Mouse (Mus musculus) CD4-positive, CD25-positive, alpha-beta regulatory T cell, adult 2 months (primary cell): ENCODE measurements around the gene Dtnb.

ENCODE experiments used
- DNase-seq: peaks from one replicate; pipeline ENCODE4 v3.0.0-alpha.2; 2012; ENCODE audit warnings: low read depth, low spot score

Dtnb gene

DNA sequence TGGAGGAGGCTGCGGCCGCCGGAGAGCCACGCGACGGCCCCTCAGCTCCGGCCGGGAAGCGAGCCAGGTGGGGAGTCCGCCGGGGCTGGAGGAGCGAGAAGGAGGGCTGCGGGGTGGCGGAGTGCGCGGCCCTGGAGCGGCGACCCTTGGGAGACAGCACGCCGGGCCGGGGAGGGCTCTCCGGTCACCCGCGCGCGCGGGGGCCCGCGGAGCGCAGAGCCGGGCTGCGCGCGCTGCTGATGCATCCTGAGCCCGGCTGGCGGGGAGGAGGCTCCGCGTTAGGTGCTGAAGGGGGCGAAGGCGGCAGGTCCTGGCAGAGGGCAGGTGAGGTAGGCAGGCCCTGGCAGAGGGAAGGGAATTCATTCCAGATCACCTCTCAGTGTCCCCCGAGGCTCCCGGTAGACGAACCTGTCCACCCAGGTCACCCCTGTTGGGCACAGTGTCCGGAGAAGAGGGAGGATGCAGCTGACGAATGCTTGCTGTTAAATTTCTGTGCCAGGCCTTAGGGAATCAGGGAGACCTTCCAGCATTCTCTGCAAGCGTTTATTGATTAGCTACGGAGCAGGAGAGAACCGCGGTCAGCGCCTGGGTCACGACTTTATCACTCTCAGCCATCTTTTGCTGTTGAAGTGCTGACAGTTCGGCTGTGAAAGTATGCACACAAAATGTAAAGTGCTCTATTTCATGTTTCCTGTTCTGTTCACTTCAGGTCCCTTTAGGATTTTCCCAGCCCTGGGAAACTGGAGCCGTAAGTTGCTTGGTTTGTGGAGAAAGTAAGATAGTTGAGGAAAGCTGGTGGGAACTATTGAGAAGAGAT lies 608 bp downstream of the Dtnb start:
- peak; percentile 83 for DNase-seq

- no peak for DNase-seq
Observed at GRCm38 (mm10) chr12:3573410-3573809, 1.2 kb downstream of the Dtnb start.

GRCm38 (mm10) chr12:3574670-3575069 lies 2.5 kb downstream of the Dtnb start:
- peak; percentile 49 for DNase-seq

- peak; percentile 40 for DNase-seq
Observed at GRCm38 (mm10) chr12:3579958-3580530, 7.9 kb downstream of the Dtnb start.

DNA sequence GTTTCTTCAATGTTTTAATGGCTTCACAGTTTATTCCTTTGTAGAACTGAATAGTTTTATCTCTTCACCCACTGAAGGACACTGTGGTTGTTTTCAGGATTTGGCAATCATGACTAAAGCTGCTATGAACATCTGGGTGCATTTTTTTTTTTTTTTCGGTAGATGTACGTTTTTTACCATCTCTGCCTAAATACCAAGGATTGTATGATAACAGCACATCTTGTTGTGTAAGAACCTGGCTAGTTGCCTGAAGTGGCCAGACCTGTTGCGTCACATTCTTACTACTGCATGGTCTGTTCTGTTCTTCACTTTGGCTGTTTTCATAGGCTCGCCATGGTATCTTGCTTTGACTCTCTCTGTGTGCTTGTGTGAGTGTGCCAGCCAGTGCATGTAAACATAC lies 10.4 kb downstream of the Dtnb start:
- no peak for DNase-seq

GRCm38 (mm10) chr12:3585525-3585924 lies 13.3 kb downstream of the Dtnb start:
- DNase-seq: no peak

DNA sequence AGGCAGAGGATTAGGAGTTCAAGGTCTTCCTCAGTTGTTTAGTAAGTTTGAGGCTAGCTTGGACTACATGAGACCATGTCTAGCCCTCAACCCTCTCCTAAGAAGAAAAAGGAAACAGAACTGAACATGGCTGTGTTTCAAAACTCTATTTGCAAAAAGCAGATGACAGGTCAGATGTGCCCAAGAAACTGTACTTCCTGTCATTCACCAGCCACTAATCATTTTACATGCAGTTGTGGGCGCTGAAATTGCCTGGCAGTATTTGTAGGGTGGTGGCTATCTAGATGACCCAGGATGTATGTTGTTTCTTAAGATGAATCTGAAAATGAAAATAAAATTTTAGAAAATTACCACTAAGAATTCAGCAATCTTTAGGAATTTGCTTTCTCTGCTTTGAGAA lies 14.8 kb downstream of the Dtnb start:
- DNase-seq: no peak

DNA sequence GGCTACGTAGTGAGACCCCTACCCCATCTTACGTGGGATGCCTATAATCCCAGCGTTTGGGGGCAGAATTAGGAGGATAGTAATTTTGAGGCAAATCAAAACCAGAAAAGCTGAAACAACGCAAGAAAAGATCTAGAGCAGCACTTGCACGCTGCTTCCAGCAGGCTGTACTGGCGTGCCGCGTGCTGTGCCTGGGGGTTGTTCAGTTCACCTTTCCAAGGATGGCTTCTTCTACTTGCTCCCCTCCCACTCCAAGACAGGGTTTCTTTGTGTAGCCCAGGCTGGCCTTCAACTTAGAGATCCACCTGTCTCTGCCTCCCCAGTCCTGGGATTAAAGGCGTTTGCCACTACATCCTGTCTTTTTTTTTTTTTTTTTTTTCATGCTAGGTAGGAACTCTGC lies 17.9 kb downstream of the Dtnb start:
- no peak for DNase-seq

DNA sequence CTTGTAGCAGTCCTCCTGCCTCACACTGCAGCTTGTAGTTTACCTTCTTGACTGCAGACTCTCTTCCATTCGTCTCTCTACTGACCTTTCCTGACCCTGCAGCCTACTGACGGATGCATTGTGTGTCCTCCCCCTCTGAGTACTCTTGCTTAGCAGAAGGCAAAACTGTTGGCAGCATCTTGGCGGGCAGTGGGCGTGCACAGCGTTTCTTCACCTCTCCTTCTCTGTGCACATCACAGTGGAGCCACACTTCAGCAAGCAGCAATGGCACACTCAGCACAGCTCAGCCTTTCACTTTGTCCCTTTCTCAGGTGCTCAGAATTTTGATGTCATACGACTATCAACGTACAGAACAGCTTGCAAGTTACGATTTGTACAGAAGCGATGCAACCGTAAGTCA lies 19.4 kb downstream of the Dtnb start:
- DNase-seq: no peak

DNA sequence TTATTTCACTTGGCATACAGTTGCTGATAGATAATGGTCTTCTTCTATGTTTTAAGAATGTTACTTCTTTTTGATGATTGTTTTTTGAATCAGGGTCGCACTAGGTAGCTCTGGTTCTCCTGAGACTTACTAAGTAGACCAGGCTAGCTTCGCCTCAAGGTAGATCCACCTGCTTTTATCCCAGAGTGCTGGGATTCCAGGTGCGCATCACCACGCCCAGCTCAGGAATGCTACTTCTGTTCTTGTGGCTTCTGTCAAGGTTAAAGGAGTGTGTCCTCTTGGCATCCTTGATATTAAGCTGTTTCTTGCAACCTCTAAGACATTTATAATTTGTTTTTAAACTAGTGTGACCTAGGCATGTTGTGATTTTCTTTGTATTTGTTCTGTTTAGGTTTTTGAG lies 30.6 kb downstream of the Dtnb start:
- no peak for DNase-seq

DNA sequence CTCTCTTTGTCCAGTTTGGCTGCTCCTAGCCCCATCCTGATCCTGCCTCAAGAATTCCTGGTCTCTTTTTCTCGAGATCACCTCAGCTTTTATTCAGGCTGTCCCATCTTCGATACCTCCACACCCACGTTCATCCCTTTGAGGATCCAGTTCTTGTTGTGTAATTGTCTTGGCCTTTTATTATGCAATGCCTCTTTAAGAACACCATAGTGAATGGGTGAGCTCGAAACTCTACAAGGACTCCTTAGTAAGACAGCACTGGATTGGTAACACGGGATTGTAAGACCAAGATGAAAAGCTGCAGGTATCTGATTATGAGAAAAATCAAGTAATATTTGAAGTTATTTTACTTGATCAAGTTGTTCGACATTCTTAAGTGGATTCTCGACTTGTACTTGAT lies 34.0 kb downstream of the Dtnb start:
- no peak for DNase-seq

DNA sequence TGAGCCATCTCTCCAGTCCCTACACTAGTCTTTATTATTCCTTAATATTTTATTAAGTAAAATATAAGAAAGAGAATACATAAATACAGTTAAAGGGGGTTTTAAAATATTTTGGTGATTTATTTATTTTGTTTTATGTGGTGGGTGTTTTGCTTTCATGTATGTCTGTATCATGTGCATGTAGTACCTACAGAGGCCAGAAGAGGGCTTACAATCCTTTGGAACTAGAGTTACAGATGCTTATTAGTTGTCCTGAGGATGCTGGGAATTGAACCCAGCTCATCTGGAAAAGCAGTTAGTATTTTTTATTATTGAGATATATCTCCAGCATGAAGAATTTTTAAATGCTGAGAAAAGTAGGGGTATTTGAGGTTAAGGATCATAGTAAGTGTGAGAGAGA lies 37.6 kb downstream of the Dtnb start:
- peak; percentile 62 for DNase-seq

DNA sequence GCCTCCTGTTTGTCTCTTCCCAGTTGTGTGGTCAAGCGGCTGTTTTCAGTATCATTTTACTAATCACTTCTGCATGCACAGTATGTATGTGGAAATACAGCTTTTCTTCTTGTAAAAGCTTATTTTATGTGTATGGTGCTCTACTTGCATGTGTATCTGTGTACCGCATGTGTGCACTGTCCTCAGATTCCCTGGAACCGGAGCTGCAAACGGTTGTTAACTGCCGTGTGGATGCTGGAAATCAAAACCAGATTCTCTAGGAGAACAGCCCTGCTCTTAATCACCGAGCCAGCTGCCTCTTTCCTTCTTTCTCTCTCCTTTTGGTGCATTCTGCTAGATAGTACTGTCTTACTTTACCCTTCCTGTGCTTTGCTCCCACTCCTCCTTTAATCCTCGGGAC lies 39.7 kb downstream of the Dtnb start:
- no peak for DNase-seq

DNA sequence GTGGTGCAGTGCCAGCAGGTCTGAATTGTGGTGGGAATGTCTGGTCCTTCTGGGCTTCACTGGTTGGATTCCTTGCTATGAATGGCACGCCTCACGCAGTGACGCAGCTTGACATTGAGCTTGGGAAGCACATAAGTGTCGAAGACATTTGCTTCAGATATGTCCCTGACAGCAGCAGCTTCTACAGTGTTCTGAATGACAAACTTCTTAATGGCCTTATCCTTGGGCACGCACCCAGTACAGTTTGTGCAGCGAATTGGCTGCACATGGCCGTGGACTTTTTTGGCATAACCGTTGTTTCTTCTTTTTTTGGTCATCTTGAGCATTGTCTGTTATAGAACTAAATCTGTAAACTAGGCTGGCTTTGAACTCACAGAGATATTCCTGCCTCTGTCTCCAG lies 42.9 kb downstream of the Dtnb start:
- DNase-seq: no peak

DNA sequence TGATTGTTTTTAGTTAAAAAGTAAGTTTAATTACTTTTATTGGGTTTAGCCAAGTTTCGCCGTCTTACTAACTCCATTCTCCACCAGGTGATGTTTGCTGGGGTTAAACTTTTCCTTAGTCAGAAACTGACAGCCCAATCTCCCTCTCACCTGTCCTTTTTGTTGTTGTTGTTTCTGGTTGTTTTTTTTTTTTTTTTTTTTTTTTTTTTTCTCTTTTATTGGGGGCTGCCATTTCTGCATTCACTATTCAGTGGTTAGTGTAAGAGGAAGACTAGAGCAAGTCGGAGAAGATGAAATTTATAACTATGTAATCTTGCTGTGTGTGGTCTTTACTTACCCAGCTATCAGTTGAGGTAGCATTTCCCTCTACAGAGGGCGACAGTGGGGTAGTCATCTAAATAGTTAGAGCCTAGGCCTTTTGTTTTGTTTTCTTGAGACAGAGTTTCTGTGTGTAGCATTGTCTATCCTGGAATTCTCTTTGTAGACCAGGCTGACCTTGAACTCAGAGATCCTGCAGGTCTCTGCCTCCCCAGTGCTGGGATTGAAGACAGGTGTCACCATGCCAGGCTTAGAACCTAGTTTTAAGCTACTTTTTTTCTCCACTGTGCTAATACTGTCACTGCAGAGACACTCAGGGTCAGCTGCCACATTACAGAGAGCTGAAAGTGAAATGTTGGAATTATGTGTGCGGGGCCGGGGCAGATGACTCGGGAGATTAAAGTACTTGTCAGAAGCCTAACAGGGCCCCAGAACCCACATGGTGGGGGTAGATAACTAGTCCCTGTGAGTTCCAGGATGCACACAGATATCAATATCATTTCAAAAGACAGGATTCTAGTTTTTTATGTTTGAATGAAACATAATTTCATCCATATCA lies 46.2 kb downstream of the Dtnb start:
- no peak for DNase-seq

GRCm38 (mm10) chr12:3619021-3619367 lies 46.8 kb downstream of the Dtnb start:
- DNase-seq: no peak

- DNase-seq: no peak
Observed at GRCm38 (mm10) chr12:3626880-3627279, 54.7 kb downstream of the Dtnb start.

DNA sequence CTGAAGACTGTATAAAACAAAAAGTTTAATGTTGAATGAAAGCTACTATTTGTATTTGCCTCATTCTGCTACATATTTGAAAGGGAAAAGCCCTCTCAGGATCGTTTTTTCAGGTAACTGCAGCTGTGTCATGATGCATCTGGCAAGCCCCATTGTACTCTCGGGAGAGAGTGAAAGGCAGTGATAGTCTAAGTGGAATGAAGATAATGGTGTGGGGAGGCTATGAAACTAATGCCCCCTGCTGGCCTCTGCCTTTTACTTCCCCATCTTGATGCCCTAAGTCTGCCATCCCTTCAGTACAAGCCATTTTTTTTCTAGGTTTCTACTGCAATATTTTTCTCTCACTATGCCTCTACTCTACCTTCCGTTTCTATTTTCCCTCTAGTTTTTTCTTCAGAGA lies 69.8 kb downstream of the Dtnb start:
- DNase-seq: peak; percentile 54

GRCm38 (mm10) chr12:3656799-3657198 lies 84.6 kb downstream of the Dtnb start:
- no peak for DNase-seq

- no peak for DNase-seq
Observed at GRCm38 (mm10) chr12:3657234-3657633, 85.1 kb downstream of the Dtnb start.

DNA sequence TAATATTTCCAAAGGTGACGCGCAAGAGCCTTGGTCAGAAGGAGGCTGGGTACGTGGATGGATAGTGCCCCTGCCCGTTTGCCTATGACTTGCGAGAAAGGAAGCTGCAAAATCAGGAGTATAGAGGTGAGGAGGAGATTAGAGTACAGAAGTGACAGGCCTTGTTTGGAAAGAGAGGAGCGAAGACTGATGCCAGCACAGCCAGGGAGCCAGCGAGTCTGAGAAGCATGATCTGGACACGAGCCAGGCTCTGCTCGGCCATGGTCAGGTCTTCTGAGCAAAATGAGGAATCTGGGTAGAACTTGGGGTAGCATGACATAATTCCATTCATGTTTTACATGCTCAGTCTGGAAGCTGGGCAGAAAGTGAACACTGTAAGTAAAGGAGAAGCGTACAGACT lies 85.6 kb downstream of the Dtnb start:
- no peak for DNase-seq

- DNase-seq: no peak
Observed at GRCm38 (mm10) chr12:3659554-3660311, 87.6 kb downstream of the Dtnb start.
